Mouse (Mus musculus): ENCODE results near the gene Olfr610. TPM values are rescaled to one million over a fixed set of nuclear protein-coding genes. Genes with fewer than 3 reads are reported as not detected.
"Not testable (repeated sequence)": the region's sequence is repeated elsewhere in the genome, so short reads cannot be mapped to it uniquely, and the experiment has no call there.

Gene Olfr610
- polyA plus RNA-seq (2015; fragmentation: Nextera tagmentation; extraction: Ambion mirVana): not detected in 2 replicates

GRCm38 (mm10) chr7:103512022-103512421 is at the start of gene Olfr610:
Olfr610 (minus strand) TSS chr7:103512122.
- 61% methylated on average over 2 of the region's 2 CpGs for WGBS (ENCODE audit: insufficient replicate concordance)
- H3K9me3 ChIP-seq (replicated peaks; ENCODE audit: control insufficient read depth, low read length): no peaks in the 10 kb centered on the region

DNA sequence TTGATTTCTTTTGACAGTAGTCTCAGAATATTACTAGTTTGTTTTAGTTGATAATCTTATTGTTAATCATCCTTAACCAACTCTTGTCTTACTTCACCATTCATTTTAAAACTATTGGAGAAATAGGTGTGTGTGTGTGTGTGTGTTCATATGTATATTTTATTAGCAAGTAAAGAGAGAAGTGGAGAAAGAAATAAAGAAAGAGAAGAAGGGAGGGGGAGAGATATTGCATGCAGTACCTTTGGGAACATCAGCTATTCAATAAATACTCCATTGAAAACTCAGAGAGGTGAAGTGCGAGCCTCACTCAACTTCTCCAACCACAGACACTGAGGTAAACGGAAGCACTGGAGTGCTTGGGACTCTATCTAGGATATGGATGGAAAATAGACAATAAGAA is 43.9 kb upstream of the Olfr610 start, which contains the start of gene Olfr615:
Gene Olfr615, plus strand, starts transcription at position 301 of the 400 bp plus-strand sequence.
- Histone ChIP-seq H3K27me3 (ENCODE audit: control insufficient read depth, insufficient read depth, low read depth, low read length) (no peaks in the 10 kb centered on the region), H3K36me3 (ENCODE audit: control insufficient read depth, insufficient read depth) (no peaks in the 10 kb centered on the region), H3K9me3 (replicated peaks; ENCODE audit: control insufficient read depth, low read length) (no peaks in the 10 kb centered on the region), H3K27ac (ENCODE audit: low read length) (no peak within 1 kb of the TSS), H3K4me3 (ENCODE audit: low read depth, low read length) (no peak within 1 kb of the TSS), H3K4me1 (ENCODE audit: control insufficient read depth, low read depth, low read length) (no peaks in the 10 kb centered on the region), H3K4me2 (ENCODE audit: low read depth, low read length) (no peak within 1 kb of the TSS), H3K9ac (ENCODE audit: low read depth, low read length) (no peak within 1 kb of the TSS)
- 59% methylated on average over 2 of the region's 2 CpGs for WGBS (ENCODE audit: insufficient replicate concordance)
- ATAC-seq (ENCODE audit: low read depth): no peak

More at GRCm38 (mm10) chr7:103512022-103512421, at the start of gene Olfr610:
- no peaks in the 10 kb centered on the region for H3K4me1 ChIP-seq (ENCODE audit: control insufficient read depth, low read depth, low read length)
- no peak within 1 kb of the TSS for H3K27ac ChIP-seq (ENCODE audit: low read length)
- no peak within 1 kb of the TSS for H3K9ac ChIP-seq (ENCODE audit: low read depth, low read length)
- no peaks in the 10 kb centered on the region for H3K27me3 ChIP-seq (ENCODE audit: control insufficient read depth, insufficient read depth, low read depth, low read length)
- no peak within 1 kb of the TSS for H3K4me2 ChIP-seq (ENCODE audit: low read depth, low read length)
- no peaks in the 10 kb centered on the region for H3K36me3 ChIP-seq (ENCODE audit: control insufficient read depth, insufficient read depth)
- H3K4me3 ChIP-seq (ENCODE audit: low read depth, low read length): no peak within 1 kb of the TSS
- no peak for ATAC-seq (ENCODE audit: low read depth)

GRCm38 (mm10) chr7:103547774-103548173 is 35.9 kb upstream of the Olfr610 start, which contains the start of gene Olfr613:
Olfr613 (plus strand) TSS chr7:103548074.
- Histone ChIP-seq H3K9ac (ENCODE audit: low read depth, low read length) (no peak within 1 kb of the TSS), H3K27me3 (ENCODE audit: control insufficient read depth, insufficient read depth, low read depth, low read length) (no peaks in the 10 kb centered on the region), H3K9me3 (replicated peaks; ENCODE audit: control insufficient read depth, low read length) (no peaks in the 10 kb centered on the region), H3K27ac (ENCODE audit: low read length) (no peak within 1 kb of the TSS), H3K4me2 (ENCODE audit: low read depth, low read length) (no peak within 1 kb of the TSS), H3K4me1 (ENCODE audit: control insufficient read depth, low read depth, low read length) (no peaks in the 10 kb centered on the region), H3K36me3 (ENCODE audit: control insufficient read depth, insufficient read depth) (no peaks in the 10 kb centered on the region), H3K4me3 (ENCODE audit: low read depth, low read length) (no peak within 1 kb of the TSS)
- 41% methylated on average over 2 of the region's 2 CpGs for WGBS (ENCODE audit: insufficient replicate concordance)
- ATAC-seq (ENCODE audit: low read depth): no peak

DNA sequence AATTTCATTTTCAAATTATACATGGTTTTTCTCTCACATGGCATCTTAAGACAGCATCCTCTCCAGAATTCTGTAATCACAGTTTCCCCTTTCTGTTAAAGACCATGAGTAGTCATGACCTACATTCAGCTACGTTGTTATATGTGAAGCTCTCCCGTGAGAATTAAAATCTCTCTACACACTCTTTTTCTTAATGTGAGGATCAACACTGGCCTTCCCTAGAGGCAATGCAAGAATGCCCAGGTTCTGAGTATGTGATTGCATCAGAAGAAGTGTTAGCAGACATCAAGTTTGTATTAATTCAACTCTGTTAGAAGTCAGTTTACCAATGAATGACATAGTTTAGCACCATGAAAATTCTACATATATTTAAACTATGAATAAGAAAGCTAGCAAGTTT is 30.7 kb upstream of the Olfr610 start, which contains the start of gene Olfr612:
Gene Olfr612, minus strand, starts transcription at position 101 of the 400 bp plus-strand sequence.
- 67% methylated on average over 2 of the region's 2 CpGs for WGBS (ENCODE audit: insufficient replicate concordance)
- ATAC-seq (ENCODE audit: low read depth): not testable (repeated sequence)

DNA sequence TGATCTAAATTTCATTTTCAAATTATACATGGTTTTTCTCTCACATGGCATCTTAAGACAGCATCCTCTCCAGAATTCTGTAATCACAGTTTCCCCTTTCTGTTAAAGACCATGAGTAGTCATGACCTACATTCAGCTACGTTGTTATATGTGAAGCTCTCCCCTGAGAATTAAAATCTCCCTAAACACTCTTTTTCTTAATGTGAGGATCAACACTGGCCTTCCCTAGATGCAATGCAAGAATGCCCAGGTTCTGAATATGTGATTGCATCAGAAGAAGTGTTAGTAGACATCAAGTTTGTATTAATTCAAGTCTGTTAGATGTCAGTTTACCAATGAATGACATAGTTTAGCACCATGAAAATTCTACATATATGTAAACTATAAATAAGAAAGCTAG is 8.8 kb upstream of the Olfr610 start, which contains the start of gene Olfr611:
Gene Olfr611, minus strand, starts transcription at position 101 of the 400 bp plus-strand sequence.
- H3K4me1 ChIP-seq (ENCODE audit: control insufficient read depth, low read depth, low read length); H3K9me3 ChIP-seq (replicated peaks; ENCODE audit: control insufficient read depth, low read length); H3K27ac ChIP-seq (ENCODE audit: low read length); H3K9ac ChIP-seq (ENCODE audit: low read depth, low read length); H3K36me3 ChIP-seq (ENCODE audit: control insufficient read depth, insufficient read depth); H3K27me3 ChIP-seq (ENCODE audit: control insufficient read depth, insufficient read depth, low read depth, low read length); H3K4me2 ChIP-seq (ENCODE audit: low read depth, low read length); ATAC-seq (ENCODE audit: low read depth); H3K4me3 ChIP-seq (ENCODE audit: low read depth, low read length): not testable (repeated sequence)
- 38% methylated on average over 1 of the region's 1 CpGs for WGBS (ENCODE audit: insufficient replicate concordance)

More for the DNA sequence above, 30.7 kb upstream of the Olfr610 start, which contains the start of gene Olfr612:
- H3K9me3 ChIP-seq (replicated peaks; ENCODE audit: control insufficient read depth, low read length); H3K9ac ChIP-seq (ENCODE audit: low read depth, low read length); H3K36me3 ChIP-seq (ENCODE audit: control insufficient read depth, insufficient read depth); H3K4me2 ChIP-seq (ENCODE audit: low read depth, low read length); H3K4me3 ChIP-seq (ENCODE audit: low read depth, low read length); H3K27ac ChIP-seq (ENCODE audit: low read length); H3K4me1 ChIP-seq (ENCODE audit: control insufficient read depth, low read depth, low read length); H3K27me3 ChIP-seq (ENCODE audit: control insufficient read depth, insufficient read depth, low read depth, low read length): not testable (repeated sequence)

- H3K4me2 ChIP-seq (ENCODE audit: low read depth, low read length): no peak within 1 kb of the TSS
- no peak within 1 kb of the TSS for H3K27ac ChIP-seq (ENCODE audit: low read length)
- ATAC-seq (ENCODE audit: low read depth): no peak
- no peaks in the 10 kb centered on the region for H3K36me3 ChIP-seq (ENCODE audit: control insufficient read depth, insufficient read depth)
- no peak within 1 kb of the TSS for H3K9ac ChIP-seq (ENCODE audit: low read depth, low read length)
- 37% methylated on average over 1 of the region's 1 CpGs for WGBS (ENCODE audit: insufficient replicate concordance)
- no peaks in the 10 kb centered on the region for H3K4me1 ChIP-seq (ENCODE audit: control insufficient read depth, low read depth, low read length)
- H3K4me3 ChIP-seq (ENCODE audit: low read depth, low read length): no peak within 1 kb of the TSS
- H3K9me3 ChIP-seq (replicated peaks; ENCODE audit: control insufficient read depth, low read length): no peaks in the 10 kb centered on the region
- no peaks in the 10 kb centered on the region for H3K27me3 ChIP-seq (ENCODE audit: control insufficient read depth, insufficient read depth, low read depth, low read length)
Observed at GRCm38 (mm10) chr7:103497962-103498361, 14.0 kb downstream of the Olfr610 start, which contains the start of gene Olfr609. Olfr609 (minus strand) TSS chr7:103498062.

DNA sequence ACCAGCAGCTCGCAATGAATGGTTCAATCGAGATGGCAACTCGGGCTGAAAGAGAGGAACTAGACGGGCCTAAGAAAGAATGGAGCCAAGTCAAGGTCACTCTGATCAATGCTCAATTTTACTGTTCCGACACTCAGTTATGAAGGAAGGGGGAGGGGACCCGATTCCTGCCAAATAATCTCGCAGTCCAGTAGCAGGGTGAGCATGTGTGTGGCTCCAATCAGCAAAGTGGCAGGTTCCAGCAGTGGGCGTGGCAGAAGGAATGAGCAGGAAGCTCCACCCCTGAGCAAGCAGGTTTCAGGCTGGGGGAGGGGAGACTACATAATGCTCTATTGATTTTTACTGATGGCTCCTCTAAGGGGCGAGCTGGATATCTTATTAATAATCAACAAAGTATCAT is 34.8 kb downstream of the Olfr610 start:
- not testable (repeated sequence) for H3K4me3 ChIP-seq (ENCODE audit: low read depth, low read length); H3K36me3 ChIP-seq (ENCODE audit: control insufficient read depth, insufficient read depth); H3K4me1 ChIP-seq (ENCODE audit: control insufficient read depth, low read depth, low read length); H3K9me3 ChIP-seq (replicated peaks; ENCODE audit: control insufficient read depth, low read length); H3K27me3 ChIP-seq (ENCODE audit: control insufficient read depth, insufficient read depth, low read depth, low read length); H3K9ac ChIP-seq (ENCODE audit: low read depth, low read length); H3K4me2 ChIP-seq (ENCODE audit: low read depth, low read length); ATAC-seq (ENCODE audit: low read depth); H3K27ac ChIP-seq (ENCODE audit: low read length)
- WGBS (ENCODE audit: insufficient replicate concordance): 59% methylated on average over 9 of the region's 9 CpGs

GRCm38 (mm10) chr7:103469577-103469976 is 42.3 kb downstream of the Olfr610 start, which contains the start of gene Olfr608:
Olfr608 (plus strand) TSS chr7:103469877.
- H3K9ac ChIP-seq (ENCODE audit: low read depth, low read length): no peak within 1 kb of the TSS
- no peak within 1 kb of the TSS for H3K4me3 ChIP-seq (ENCODE audit: low read depth, low read length)
- no peaks in the 10 kb centered on the region for H3K27me3 ChIP-seq (ENCODE audit: control insufficient read depth, insufficient read depth, low read depth, low read length)
- no peak within 1 kb of the TSS for H3K27ac ChIP-seq (ENCODE audit: low read length)
- no peaks in the 10 kb centered on the region for H3K9me3 ChIP-seq (replicated peaks; ENCODE audit: control insufficient read depth, low read length)
- H3K36me3 ChIP-seq (ENCODE audit: control insufficient read depth, insufficient read depth): no peaks in the 10 kb centered on the region
- no peak for ATAC-seq (ENCODE audit: low read depth)
- H3K4me1 ChIP-seq (ENCODE audit: control insufficient read depth, low read depth, low read length): no peaks in the 10 kb centered on the region
- no peak within 1 kb of the TSS for H3K4me2 ChIP-seq (ENCODE audit: low read depth, low read length)

- H3K4me3 ChIP-seq (ENCODE audit: low read depth, low read length): no peak overlapping the region
- no peaks in the 10 kb centered on the region for H3K9me3 ChIP-seq (replicated peaks; ENCODE audit: control insufficient read depth, low read length)
- H3K27ac ChIP-seq (ENCODE audit: low read length): no peak overlapping the region
- no peak overlapping the region for H3K4me2 ChIP-seq (ENCODE audit: low read depth, low read length)
- H3K27me3 ChIP-seq (ENCODE audit: control insufficient read depth, insufficient read depth, low read depth, low read length): no peaks in the 10 kb centered on the region
- ATAC-seq (ENCODE audit: low read depth): no peak
- no peaks in the 10 kb centered on the region for H3K36me3 ChIP-seq (ENCODE audit: control insufficient read depth, insufficient read depth)
- no peaks in the 10 kb centered on the region for H3K4me1 ChIP-seq (ENCODE audit: control insufficient read depth, low read depth, low read length)
- 71% methylated on average over 5 of the region's 5 CpGs for WGBS (ENCODE audit: insufficient replicate concordance)
- H3K9ac ChIP-seq (ENCODE audit: low read depth, low read length): no peak overlapping the region
Observed at GRCm38 (mm10) chr7:103460590-103460989, 51.3 kb downstream of the Olfr610 start.
